Mouse (Mus musculus): Measurements from ENCODE around the gene Spag4. TPM values are rescaled to one million over a fixed set of nuclear protein-coding genes. Genes with fewer than 3 reads are reported as not detected.

Gene Spag4
- total and polyA plus RNA-seq, 3 experiments: 0.82 to 1.4 (median 0.93) TPM

DNA sequence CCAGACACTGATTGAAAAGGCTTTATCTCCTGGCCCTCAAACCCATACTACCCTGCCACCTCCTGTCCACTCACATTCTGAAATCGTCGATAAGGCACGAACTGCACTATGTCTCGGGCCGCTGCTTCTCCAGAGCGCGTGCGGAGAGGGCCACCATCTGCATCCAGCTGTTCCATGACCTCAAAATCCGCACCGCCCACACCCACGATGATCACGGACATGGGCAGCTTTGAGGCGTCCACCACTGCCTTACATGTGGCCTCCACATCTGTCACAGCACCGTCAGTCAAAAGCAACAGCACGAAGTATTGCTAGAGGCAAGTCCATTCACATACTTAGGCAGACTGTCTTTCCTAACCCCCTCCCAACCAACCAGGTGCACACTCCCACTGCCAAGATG, 8.8 kb downstream of the Spag4 start:
- no peaks in the 10 kb centered on the region for H3K27me3 ChIP-seq (ENCODE audit: insufficient read depth, low read length)
- H3K36me3 ChIP-seq (replicated peaks): peaks cover 92% of the 10 kb centered on the region
- no peak for DNase-seq (ENCODE audit: low spot score)
- no peak for ATAC-seq (ENCODE audit: extremely low read depth, insufficient number of reproducible peaks, low FRiP score, poor library complexity, severe bottlenecking)
- H3K9me3 ChIP-seq (replicated peaks): no peaks in the 10 kb centered on the region
- no peak for TF ChIP-seq POLR2AphosphoS5 (IDR thresholded peaks at IDR 0.05; ENCODE audit: insufficient replicate concordance, low read depth, low read length)
- no peak for TF ChIP-seq GATA1 (IDR thresholded peaks at IDR 0.05; ENCODE audit: borderline replicate concordance, low read length)
- TF ChIP-seq GATA2 (IDR thresholded peaks at IDR 0.05; ENCODE audit: borderline replicate concordance, low read depth, low read length): no peak
- TF ChIP-seq CTCF (IDR thresholded peaks at IDR 0.05; ENCODE audit: low read depth, low read length): no peak
- no peak for TF ChIP-seq TAL1 (conservative IDR thresholded peaks at IDR 0.05; ENCODE audit: low read depth, low read length)
- H3K4me1 ChIP-seq (ENCODE audit: insufficient read depth, low read depth, low read length): peaks cover 3% of the 10 kb centered on the region
- no peak overlapping the region for H3K4me3 ChIP-seq (ENCODE audit: low read depth, low read length)

GRCm38 (mm10) chr2:156077461-156077860, 12.5 kb downstream of the Spag4 start:
- Histone ChIP-seq H3K36me3 (replicated peaks) (peaks cover 98% of the 10 kb centered on the region), H3K9me3 (replicated peaks) (no peaks in the 10 kb centered on the region), H3K4me1 (ENCODE audit: insufficient read depth, low read depth, low read length) (peaks cover 3% of the 10 kb centered on the region), H3K27me3 (ENCODE audit: insufficient read depth, low read length) (no peaks in the 10 kb centered on the region), H3K4me3 (ENCODE audit: low read depth, low read length) (no peak overlapping the region)
- ATAC-seq (ENCODE audit: extremely low read depth, insufficient number of reproducible peaks, low FRiP score, poor library complexity, severe bottlenecking): no peak
- DNase-seq (ENCODE audit: low spot score): no peak
- TF ChIP-seq CTCF (IDR thresholded peaks at IDR 0.05; ENCODE audit: low read depth, low read length): no peak
- no peak for TF ChIP-seq GATA1 (IDR thresholded peaks at IDR 0.05; ENCODE audit: borderline replicate concordance, low read length)
- TF ChIP-seq POLR2AphosphoS5 (IDR thresholded peaks at IDR 0.05; ENCODE audit: insufficient replicate concordance, low read depth, low read length): no peak
- no peak for TF ChIP-seq TAL1 (conservative IDR thresholded peaks at IDR 0.05; ENCODE audit: low read depth, low read length)
- no peak for TF ChIP-seq GATA2 (IDR thresholded peaks at IDR 0.05; ENCODE audit: borderline replicate concordance, low read depth, low read length)

GRCm38 (mm10) chr2:156078421-156079182, 13.6 kb downstream of the Spag4 start:
- Histone ChIP-seq H3K36me3 (replicated peaks) (peaks cover 96% of the 10 kb centered on the region), H3K27me3 (ENCODE audit: insufficient read depth, low read length) (no peaks in the 10 kb centered on the region), H3K4me1 (ENCODE audit: insufficient read depth, low read depth, low read length) (peaks cover 10% of the 10 kb centered on the region), H3K9me3 (replicated peaks) (no peaks in the 10 kb centered on the region), H3K4me3 (ENCODE audit: low read depth, low read length) (no peak overlapping the region)
- DNase-seq (ENCODE audit: low spot score): no peak
- ATAC-seq (ENCODE audit: extremely low read depth, insufficient number of reproducible peaks, low FRiP score, poor library complexity, severe bottlenecking): no peak
- TF ChIP-seq GATA2 (IDR thresholded peaks at IDR 0.05; ENCODE audit: borderline replicate concordance, low read depth, low read length) (no peak), GATA1 (IDR thresholded peaks at IDR 0.05; ENCODE audit: borderline replicate concordance, low read length) (no peak), TAL1 (conservative IDR thresholded peaks at IDR 0.05; ENCODE audit: low read depth, low read length) (no peak), CTCF (IDR thresholded peaks at IDR 0.05; ENCODE audit: low read depth, low read length) (no peak), POLR2AphosphoS5 (IDR thresholded peaks at IDR 0.05; ENCODE audit: insufficient replicate concordance, low read depth, low read length) (no peak)

DNA sequence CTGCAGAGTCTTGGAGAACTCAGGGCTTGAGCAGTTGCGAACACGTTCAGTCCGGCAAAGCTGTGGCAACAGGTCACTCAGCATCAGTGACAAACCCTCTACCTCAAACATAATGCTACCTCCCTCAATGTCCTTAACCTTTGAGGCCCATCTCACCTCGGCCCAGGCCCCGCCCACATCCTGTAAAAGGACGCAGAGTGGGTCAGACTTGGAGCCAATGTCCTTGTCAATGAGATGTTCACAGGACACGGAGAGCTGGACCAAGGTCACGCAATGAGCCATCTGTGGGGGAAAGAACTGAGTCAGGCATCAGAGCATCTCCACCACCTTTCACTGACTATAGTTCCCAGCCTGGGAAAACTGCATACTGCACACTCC, 14.2 kb downstream of the Spag4 start:
- Histone ChIP-seq H3K27me3 (ENCODE audit: insufficient read depth, low read length) (no peaks in the 10 kb centered on the region), H3K4me3 (ENCODE audit: low read depth, low read length) (no peak overlapping the region), H3K4me1 (ENCODE audit: insufficient read depth, low read depth, low read length) (peaks cover 10% of the 10 kb centered on the region), H3K9me3 (replicated peaks) (no peaks in the 10 kb centered on the region), H3K36me3 (replicated peaks) (peaks cover 90% of the 10 kb centered on the region)
- TF ChIP-seq TAL1 (conservative IDR thresholded peaks at IDR 0.05; ENCODE audit: low read depth, low read length) (no peak), GATA2 (IDR thresholded peaks at IDR 0.05; ENCODE audit: borderline replicate concordance, low read depth, low read length) (no peak), GATA1 (IDR thresholded peaks at IDR 0.05; ENCODE audit: borderline replicate concordance, low read length) (no peak), CTCF (IDR thresholded peaks at IDR 0.05; ENCODE audit: low read depth, low read length) (no peak), POLR2AphosphoS5 (IDR thresholded peaks at IDR 0.05; ENCODE audit: insufficient replicate concordance, low read depth, low read length) (no peak)
- ATAC-seq (ENCODE audit: extremely low read depth, insufficient number of reproducible peaks, low FRiP score, poor library complexity, severe bottlenecking): no peak
- DNase-seq (ENCODE audit: low spot score): no peak

GRCm38 (mm10) chr2:156079674-156080073, 14.7 kb downstream of the Spag4 start:
- TF ChIP-seq CTCF (IDR thresholded peaks at IDR 0.05; ENCODE audit: low read depth, low read length) (no peak), GATA1 (IDR thresholded peaks at IDR 0.05; ENCODE audit: borderline replicate concordance, low read length) (no peak), TAL1 (conservative IDR thresholded peaks at IDR 0.05; ENCODE audit: low read depth, low read length) (no peak), POLR2AphosphoS5 (IDR thresholded peaks at IDR 0.05; ENCODE audit: insufficient replicate concordance, low read depth, low read length) (no peak), GATA2 (IDR thresholded peaks at IDR 0.05; ENCODE audit: borderline replicate concordance, low read depth, low read length) (no peak)
- no peak for DNase-seq (ENCODE audit: low spot score)
- Histone ChIP-seq H3K9me3 (replicated peaks) (no peaks in the 10 kb centered on the region), H3K4me1 (ENCODE audit: insufficient read depth, low read depth, low read length) (peaks cover 10% of the 10 kb centered on the region), H3K4me3 (ENCODE audit: low read depth, low read length) (no peak overlapping the region), H3K36me3 (replicated peaks) (peaks cover 89% of the 10 kb centered on the region), H3K27me3 (ENCODE audit: insufficient read depth, low read length) (no peaks in the 10 kb centered on the region)
- ATAC-seq (ENCODE audit: extremely low read depth, insufficient number of reproducible peaks, low FRiP score, poor library complexity, severe bottlenecking): no peak

- H3K27me3 ChIP-seq (ENCODE audit: insufficient read depth, low read length): no peaks in the 10 kb centered on the region
- no peak for TF ChIP-seq GATA2 (IDR thresholded peaks at IDR 0.05; ENCODE audit: borderline replicate concordance, low read depth, low read length)
- no peak for TF ChIP-seq TAL1 (conservative IDR thresholded peaks at IDR 0.05; ENCODE audit: low read depth, low read length)
- TF ChIP-seq POLR2AphosphoS5 (IDR thresholded peaks at IDR 0.05; ENCODE audit: insufficient replicate concordance, low read depth, low read length): no peak
- no peak for TF ChIP-seq CTCF (IDR thresholded peaks at IDR 0.05; ENCODE audit: low read depth, low read length)
- no peak for TF ChIP-seq GATA1 (IDR thresholded peaks at IDR 0.05; ENCODE audit: borderline replicate concordance, low read length)
- H3K4me3 ChIP-seq (ENCODE audit: low read depth, low read length): no peak overlapping the region
- DNase-seq (ENCODE audit: low spot score): no peak
- no peaks in the 10 kb centered on the region for H3K9me3 ChIP-seq (replicated peaks)
- no peak for ATAC-seq (ENCODE audit: extremely low read depth, insufficient number of reproducible peaks, low FRiP score, poor library complexity, severe bottlenecking)
- H3K4me1 ChIP-seq (ENCODE audit: insufficient read depth, low read depth, low read length): peaks cover 10% of the 10 kb centered on the region
- H3K36me3 ChIP-seq (replicated peaks): peaks cover 85% of the 10 kb centered on the region
These were observed 15.4 kb downstream of the Spag4 start for GRCm38 (mm10) chr2:156080391-156080790.

Measured in G1E (cell line).